Comparison of ENCODE assay signal across 12 mouse cellular contexts in the genomic region with DNA sequence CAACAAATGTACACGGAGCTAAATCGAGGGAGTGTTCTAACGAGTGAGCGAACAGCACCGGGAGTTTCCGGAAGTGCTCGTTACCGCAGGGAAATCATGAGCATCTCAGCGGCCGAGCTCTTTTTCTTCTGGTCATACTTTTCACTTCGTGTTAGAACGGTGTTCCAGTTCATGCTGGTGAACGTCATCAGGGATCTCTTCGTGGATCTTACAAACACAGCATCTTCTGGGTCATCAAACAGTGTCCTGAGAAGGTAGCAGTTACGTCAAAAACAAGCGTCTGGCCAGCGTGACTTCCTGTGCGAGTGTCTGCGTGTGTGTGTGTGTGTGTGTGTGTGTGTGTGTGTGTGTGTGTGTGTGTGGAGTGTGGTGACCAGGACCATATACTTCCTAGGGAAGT. TPM values are rescaled to one million over a fixed set of nuclear protein-coding genes. Genes with fewer than 3 reads are reported as not detected.
A peak's percentile ranks its signal among the peaks of the same experiment; 100 is the strongest.
DNase-seq lines count a peak whose midpoint lies in the region; ATAC-seq and TF ChIP-seq lines count a peak whose summit lies in the region.
"Had no signal": no experiment of that assay in that cellular context is flagged by ENCODE, and none has a peak within 500 bp of the region (broad histone marks: within the 10 kb centered on the region; RNA-seq: fewer than 3 reads in every experiment).

No protein-coding gene starts in this region.

- no peaks in the 10 kb centered on the region for H3K27me3 ChIP-seq in lung, embryonic 14.5 days (ENCODE audit: insufficient read depth, low read length)

- H3K4me2 ChIP-seq in lung, embryonic 14.5 days, result peak overlapping the region; percentile 45; the same call in 1 of the 2 replicates

- H3K27ac ChIP-seq in lung, embryonic 14.5 days (ENCODE audit: low read depth), result no peak overlapping the region

- H3K4me3 ChIP-seq in lung, embryonic 14.5 days (ENCODE audit: low read depth, low read length), result no peak overlapping the region

- intact Hi-C loops in left cerebral cortex, postnatal 36 days (cut with DNase I), result no loop called here

- DNase-seq in cerebellum, adult 9-10 months, result peak; percentile 7
- DNase-seq in cerebellum, adult 9-11 months, result no peak
- no peak for DNase-seq in lung, embryonic 14.5 days
- DNase-seq in lung, postnatal 36 days, result no peak
- peak; percentile 23 to 31 for DNase-seq in left cerebral cortex, postnatal 36 days (ENCODE audit: low spot score in 2 of 2)
- DNase-seq in right cerebral cortex, postnatal 36 days (ENCODE audit: low spot score in 2 of 2), result peak; percentile 14 to 26
- no peak for DNase-seq in heart, adult 8-10 months (ENCODE audit: low spot score)
- no peak for DNase-seq in spleen, postnatal 4 days (ENCODE audit: low spot score in 2 of 2)
- DNase-seq: lung, adult 18-20 months had no signal

- 68% methylated on average over 19 of the region's 19 CpGs for WGBS in lung, embryonic 14.5 days

- no peaks in the 10 kb centered on the region for H3K9me3 ChIP-seq in lung, embryonic 14.5 days (ENCODE audit: low read depth, low read length)

- no peak for ATAC-seq in lung, embryonic 14.5 days (ENCODE audit: insufficient read depth)

- no peaks in the 10 kb centered on the region for H3K36me3 ChIP-seq in lung, embryonic 14.5 days (ENCODE audit: insufficient read depth)

- H3K9ac ChIP-seq in lung, embryonic 14.5 days, result no peak overlapping the region

- TF ChIP-seq CTCF in lung, embryonic 14.5 days (IDR thresholded peaks at IDR 0.05; ENCODE audit: low read depth), result no peak

- H3K4me1 ChIP-seq in lung, embryonic 14.5 days (ENCODE audit: insufficient read depth), result no peaks in the 10 kb centered on the region

RNA-seq across cellular contexts. Expression of gene Lrrc72, which starts 44.7 kb away (rescaled TPM):
- not detected in 2 replicates for polyA plus RNA-seq in lung, embryonic 14.5 days (2014; fragmentation: Nextera tagmentation; extraction: Ambion mirVana)
- not detected for total RNA-seq in left cerebral cortex, postnatal 36 days (2021)
- total RNA-seq in heart, adult 8-10 months (2022), result not detected
- polyA plus RNA-seq: C2C12; heart, postnatal 0 days; stomach, embryonic 14.5 days had no signal

RNA-seq across cellular contexts. Expression of gene Bzw2, which starts 50.6 kb away (rescaled TPM):
- polyA plus RNA-seq in lung, embryonic 14.5 days (2014; fragmentation: Nextera tagmentation; extraction: Ambion mirVana), result 228 and 236 TPM in 2 replicates
- total RNA-seq in left cerebral cortex, postnatal 36 days (2021), result 10 to 100 TPM; 48.7 to 49.1 TPM
- 100 to 1,000 TPM; 179 to 216 (median 198) TPM for total RNA-seq in heart, adult 8-10 months (2022)

RNA-seq across cellular contexts. Expression of gene Ankmy2, which starts 51.5 kb away (rescaled TPM):
- 39.8 and 42.6 TPM in 2 replicates for polyA plus RNA-seq in lung, embryonic 14.5 days (2014; fragmentation: Nextera tagmentation; extraction: Ambion mirVana)
- 10 to 100 TPM; 50.3 to 54.1 TPM for total RNA-seq in left cerebral cortex, postnatal 36 days (2021)
- 10 to 100 TPM; 11.7 to 17.0 (median 14.3) TPM for total RNA-seq in heart, adult 8-10 months (2022)

Comparison
In these comparisons a context has a peak if more than half of its experiments do, and no peak if none do; other contexts are left out.
1. DNase-seq: peak in cerebellum, adult 9-10 months (single experiment), left cerebral cortex, postnatal 36 days (2 of 2) and right cerebral cortex, postnatal 36 days (2 of 2); none in cerebellum, adult 9-11 months (single experiment), lung, embryonic 14.5 days (single experiment), lung, postnatal 36 days (single experiment), heart, adult 8-10 months (single experiment) and spleen, postnatal 4 days (0 of 2).